Mouse (Mus musculus): ENCODE measurements around the gene Nek6. TPM values are rescaled to one million over a fixed set of nuclear protein-coding genes. Genes with fewer than 3 reads are reported as not detected.

The Nek6 gene
- total and polyA plus RNA-seq, 3 experiments = 3.7 to 5.4 TPM; not detected in 1

- Histone ChIP-seq H3K4me3 (ENCODE audit: control insufficient read depth in 1 of 2, insufficient read depth in 1 of 2, low read depth in 2 of 2, low read length in 2 of 2) (no peak overlapping the region), H3K4me1 (ENCODE audit: control insufficient read depth in 1 of 2, insufficient read depth in 2 of 2, low read length in 2 of 2) (peaks cover 0 to 5% of the 10 kb centered on the region in 2 experiments; a peak in 1 of 4 replicates), H3K9me3 (replicated peaks; ENCODE audit: insufficient read depth, low read length) (no peaks in the 10 kb centered on the region), H3K27ac (ENCODE audit: control insufficient read depth, low read depth, low read length) (no peak overlapping the region), H3K9ac (ENCODE audit: control insufficient read depth, low read depth, low read length, poor library complexity, severe bottlenecking) (no peak overlapping the region), H3K79me2 (ENCODE audit: control insufficient read depth, insufficient read depth, low read length, poor library complexity) (no peaks in the 10 kb centered on the region), H3K27me3 (ENCODE audit: control insufficient read depth in 1 of 2, insufficient read depth in 2 of 2, low read length in 2 of 2) (no peaks in the 10 kb centered on the region), H3K36me3 (ENCODE audit: control insufficient read depth in 1 of 2, insufficient read depth in 2 of 2, low read length in 2 of 2) (no peaks in the 10 kb centered on the region)
- DNase-seq (ENCODE audit: low read depth, low spot score) = no peak
- TF ChIP-seq MEF2A (IDR thresholded peaks at IDR 0.05; ENCODE audit: extremely low read depth, insufficient replicate concordance, low read depth, low read length, poor library complexity, severe bottlenecking) = no peak
- TF ChIP-seq CHD1 (IDR thresholded peaks at IDR 0.05; ENCODE audit: low read depth, low read length) = no peak
- TF ChIP-seq MXI1 (IDR thresholded peaks at IDR 0.05; ENCODE audit: low read depth, low read length) = no peak
- no peak for TF ChIP-seq ZNF384 (IDR thresholded peaks at IDR 0.05; ENCODE audit: low read depth, low read length)
- TF ChIP-seq GABPA (IDR thresholded peaks at IDR 0.05; ENCODE audit: low read depth, low read length) = no peak
Observed at GRCm38 (mm10) chr2:38544982-38545381, 33.5 kb downstream of the Nek6 start.

- no peak overlapping the region for H3K4me3 ChIP-seq (ENCODE audit: control insufficient read depth in 1 of 2, insufficient read depth in 1 of 2, low read depth in 2 of 2, low read length in 2 of 2)
- H3K9me3 ChIP-seq (replicated peaks; ENCODE audit: insufficient read depth, low read length) = no peaks in the 10 kb centered on the region
- H3K79me2 ChIP-seq (ENCODE audit: control insufficient read depth, insufficient read depth, low read length, poor library complexity) = no peaks in the 10 kb centered on the region
- H3K36me3 ChIP-seq (ENCODE audit: control insufficient read depth in 1 of 2, insufficient read depth in 2 of 2, low read length in 2 of 2) = no peaks in the 10 kb centered on the region
- no peak for DNase-seq (ENCODE audit: low read depth, low spot score)
- H3K27me3 ChIP-seq (ENCODE audit: control insufficient read depth in 1 of 2, insufficient read depth in 2 of 2, low read length in 2 of 2) = no peaks in the 10 kb centered on the region
- no peak overlapping the region for H3K9ac ChIP-seq (ENCODE audit: control insufficient read depth, low read depth, low read length, poor library complexity, severe bottlenecking)
- no peak for TF ChIP-seq RAD21 (IDR thresholded peaks at IDR 0.05; ENCODE audit: low read depth, low read length)
- H3K4me1 ChIP-seq (ENCODE audit: control insufficient read depth in 1 of 2, insufficient read depth in 2 of 2, low read length in 2 of 2) = peaks cover 0 to 5% of the 10 kb centered on the region in 2 experiments; a peak in 1 of 4 replicates
- no peak overlapping the region for H3K27ac ChIP-seq (ENCODE audit: control insufficient read depth, low read depth, low read length)
Observed at GRCm38 (mm10) chr2:38545706-38546105, 34.3 kb downstream of the Nek6 start.

- Histone ChIP-seq H3K27me3 (ENCODE audit: control insufficient read depth in 1 of 2, insufficient read depth in 2 of 2, low read length in 2 of 2) (no peaks in the 10 kb centered on the region), H3K27ac (ENCODE audit: control insufficient read depth, low read depth, low read length) (no peak overlapping the region), H3K4me1 (ENCODE audit: control insufficient read depth in 1 of 2, insufficient read depth in 2 of 2, low read length in 2 of 2) (peaks cover 0 to 5% of the 10 kb centered on the region in 2 experiments; a peak in 1 of 4 replicates)
Observed at GRCm38 (mm10) chr2:38546222-38546621, 34.8 kb downstream of the Nek6 start.

More at GRCm38 (mm10) chr2:38546222-38546621, 34.8 kb downstream of the Nek6 start:
- Histone ChIP-seq H3K9me3 (replicated peaks; ENCODE audit: insufficient read depth, low read length) (no peaks in the 10 kb centered on the region), H3K9ac (ENCODE audit: control insufficient read depth, low read depth, low read length, poor library complexity, severe bottlenecking) (no peak overlapping the region), H3K4me3 (ENCODE audit: control insufficient read depth in 1 of 2, insufficient read depth in 1 of 2, low read depth in 2 of 2, low read length in 2 of 2) (no peak overlapping the region), H3K36me3 (ENCODE audit: control insufficient read depth in 1 of 2, insufficient read depth in 2 of 2, low read length in 2 of 2) (no peaks in the 10 kb centered on the region), H3K79me2 (ENCODE audit: control insufficient read depth, insufficient read depth, low read length, poor library complexity) (no peaks in the 10 kb centered on the region)
- no peak for DNase-seq (ENCODE audit: low read depth, low spot score)
- TF ChIP-seq JUND (IDR thresholded peaks at IDR 0.05; ENCODE audit: low read depth, low read length) (no peak), SIN3A (IDR thresholded peaks at IDR 0.05; ENCODE audit: low read length) (no peak), USF1 (IDR thresholded peaks at IDR 0.05; ENCODE audit: low read depth, low read length) (no peak), SMC3 (IDR thresholded peaks at IDR 0.05; ENCODE audit: low read depth, low read length) (no peak), UBTF (IDR thresholded peaks at IDR 0.05; ENCODE audit: borderline replicate concordance, insufficient read depth, low read depth, low read length) (no peak), ELF1 (IDR thresholded peaks at IDR 0.05; ENCODE audit: low read depth, low read length) (no peak), EP300 (IDR thresholded peaks at IDR 0.05; ENCODE audit: low read depth in 1 of 2, low read length in 2 of 2) (no peak), ZC3H11A (IDR thresholded peaks at IDR 0.05; ENCODE audit: low read depth, low read length) (no peak), CTCF (IDR thresholded peaks at IDR 0.05 in 2 of 3, conservative IDR thresholded peaks at IDR 0.05 in 1 of 3; ENCODE audit: control insufficient read depth in 1 of 3, insufficient read depth in 1 of 3, low read depth in 2 of 3, low read length in 3 of 3, poor library complexity in 1 of 3, severe bottlenecking in 1 of 3) (no peak), KAT2A (conservative IDR thresholded peaks at IDR 0.05; ENCODE audit: low read depth, low read length) (no peak), MAZ (IDR thresholded peaks at IDR 0.05; ENCODE audit: low read depth, low read length) (no peak), GATA1 (IDR thresholded peaks at IDR 0.05; ENCODE audit: low read depth, low read length) (no peak), TAL1 (IDR thresholded peaks at IDR 0.05; ENCODE audit: low read length) (no peak), POLR2AphosphoS2 (IDR thresholded peaks at IDR 0.05; ENCODE audit: low read length) (no peak), ETS1 (IDR thresholded peaks at IDR 0.05; ENCODE audit: low read depth, low read length) (no peak), ZKSCAN1 (IDR thresholded peaks at IDR 0.05; ENCODE audit: low read depth, low read length) (no peak), MEF2A (IDR thresholded peaks at IDR 0.05; ENCODE audit: extremely low read depth, insufficient replicate concordance, low read depth, low read length, poor library complexity, severe bottlenecking) (no peak)

Measured in MEL (cell line).